Mouse (Mus musculus) frontal cortex, postnatal 10 days (tissue): ENCODE data around the gene Chrm3.

Experiments
- DNase-seq, 2 experiments: peaks; one replicate each; pipeline ENCODE4 v3.0.0; 2022; ENCODE audit warnings: low spot score in 2 of 2, mixed read lengths in 1 of 2

The Chrm3 gene

GRCm38 (mm10) chr13:10071165-10071564 lies 289.5 kb downstream of the Chrm3 start:
- peak; percentile 22 to 27 for DNase-seq

GRCm38 (mm10) chr13:10068927-10069580 lies 291.6 kb downstream of the Chrm3 start:
- no peak for DNase-seq

GRCm38 (mm10) chr13:10066829-10067618 lies 293.6 kb downstream of the Chrm3 start:
- DNase-seq: no peak

GRCm38 (mm10) chr13:10065776-10066175 lies 294.9 kb downstream of the Chrm3 start:
- DNase-seq: no peak

- DNase-seq: no peak
Measured at GRCm38 (mm10) chr13:10062681-10063080, 298.0 kb downstream of the Chrm3 start.

- DNase-seq: no peak
Measured at GRCm38 (mm10) chr13:10058993-10059392, 301.7 kb downstream of the Chrm3 start.

- no peak for DNase-seq
Measured at GRCm38 (mm10) chr13:10057644-10058198, 302.9 kb downstream of the Chrm3 start.

GRCm38 (mm10) chr13:10054086-10054485 lies 306.6 kb downstream of the Chrm3 start:
- DNase-seq: no peak

- DNase-seq: peak in 1 of 2 experiments; percentile 15
Measured at GRCm38 (mm10) chr13:10053301-10053889, 307.3 kb downstream of the Chrm3 start.

GRCm38 (mm10) chr13:10045651-10046350 lies 314.8 kb downstream of the Chrm3 start:
- DNase-seq: no peak

- DNase-seq: no peak
Measured at GRCm38 (mm10) chr13:10044084-10044483, 316.6 kb downstream of the Chrm3 start.

- no peak for DNase-seq
Measured at GRCm38 (mm10) chr13:10033570-10034399, 326.9 kb downstream of the Chrm3 start.

GRCm38 (mm10) chr13:10031547-10031946 lies 329.1 kb downstream of the Chrm3 start:
- DNase-seq: no peak

GRCm38 (mm10) chr13:10029944-10030343 lies 330.7 kb downstream of the Chrm3 start:
- DNase-seq: no peak

- DNase-seq: no peak
Measured at GRCm38 (mm10) chr13:10025134-10025533, 335.5 kb downstream of the Chrm3 start.

- no peak for DNase-seq
Measured at GRCm38 (mm10) chr13:10023112-10023511, 337.5 kb downstream of the Chrm3 start.

GRCm38 (mm10) chr13:10019252-10019651 lies 341.4 kb downstream of the Chrm3 start:
- DNase-seq: no peak

- no peak for DNase-seq
Measured at GRCm38 (mm10) chr13:10002916-10003315, 357.7 kb downstream of the Chrm3 start.

GRCm38 (mm10) chr13:9997664-9998328 lies 362.9 kb downstream of the Chrm3 start:
- DNase-seq: no peak

GRCm38 (mm10) chr13:9995852-9996251 lies 364.8 kb downstream of the Chrm3 start:
- no peak for DNase-seq
